Mouse (Mus musculus) lung, postnatal 0 days (tissue): ENCODE results near the gene Foxred1.

Source experiments
- CTCF ChIP-seq: IDR thresholded peaks from 2 replicates; pipeline ENCODE4 v1.5.1; 2016; ENCODE audit warnings: antibody characterized with exemption, mild to moderate bottlenecking
- EP300 ChIP-seq: IDR thresholded peaks from 2 replicates; pipeline ENCODE4 v1.6.1; 2016; ENCODE audit warnings: antibody characterized with exemption, mild to moderate bottlenecking, control low read depth

DNA sequence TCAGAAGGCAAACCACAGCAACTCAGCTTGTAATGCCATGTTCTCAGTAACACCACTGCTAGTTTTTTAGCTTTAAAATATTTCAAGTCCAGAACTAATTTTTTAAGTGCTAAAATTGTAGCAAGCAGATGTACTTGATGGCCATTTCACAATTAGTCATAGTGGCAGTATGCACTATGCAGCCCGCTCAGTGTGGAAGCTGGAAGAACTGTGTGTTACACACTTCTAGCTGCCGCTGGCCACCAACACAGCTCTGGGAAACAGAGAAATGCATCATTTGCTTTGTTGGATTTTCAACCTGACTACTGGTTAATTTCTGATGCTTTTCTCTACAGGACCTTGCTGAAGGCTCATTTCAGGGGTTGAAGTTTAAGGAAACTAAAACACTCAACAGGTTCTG is 36.5 kb upstream of the Foxred1 start:
- TF ChIP-seq CTCF (no peak), EP300 (no peak)
